Mouse (Mus musculus) liver, embryonic 14.5 days (tissue): ENCODE data around the gene Tmem54. TPM values are rescaled to one million over a fixed set of nuclear protein-coding genes. Genes with fewer than 3 reads are reported as not detected.

Experiments
- ATAC-seq: fragments of 200-750 bp; cut with Nextera tagmentation; 2 replicates; pipeline ENCODE4 v1.8.0; 2017; ENCODE audit warnings: moderate number of reproducible peaks, mild to moderate bottlenecking, moderate library complexity; ENCODE audit not compliant: insufficient read depth
- DNase-seq, 3 experiments: peaks; one replicate each; pipeline ENCODE4 v3.0.0-alpha.2; 2012 to 2013; ENCODE audit warnings: low read depth in 3 of 3, low spot score in 3 of 3
- H3K27ac ChIP-seq: fragments of 300-500 bp; sonication (generic); 2 replicates; pipeline ENCODE4 v1.5.1; 2014; ENCODE audit warnings: moderate library complexity, mild to moderate bottlenecking, control low read depth, inconsistent platforms
- H3K27me3 ChIP-seq: fragments of 300-500 bp; sonication (generic); 2 replicates; pipeline ENCODE4 v1.6.1; 2014; ENCODE audit warnings: mild to moderate bottlenecking, low read length, moderate library complexity; ENCODE audit not compliant: control insufficient read depth, insufficient read depth
- H3K36me3 ChIP-seq: fragments of 300-500 bp; sonication (generic); replicated peaks from 2 replicates; pipeline ENCODE4 v1.6.1; 2014; ENCODE audit warnings: low read depth; ENCODE audit not compliant: control insufficient read depth, insufficient read depth
- H3K4me1 ChIP-seq, 2 experiments: fragments of 200-500 bp in 1 of 2; fragments of 300-500 bp in 1 of 2; sonication (generic) in 1 of 2; replicated peaks; 2 replicates each; pipeline ENCODE4 v1.6.1; 2012 to 2014; ENCODE audit warnings: antibody characterized with exemption in 1 of 2, inconsistent platforms in 1 of 2, low read length in 1 of 2; ENCODE audit not compliant: control insufficient read depth in 2 of 2, insufficient read depth in 2 of 2
- H3K4me2 ChIP-seq: fragments of 300-500 bp; sonication (generic); 2 replicates; pipeline ENCODE4 v1.6.1; 2014; ENCODE audit warnings: low read depth, mild to moderate bottlenecking, control low read depth, moderate library complexity
- H3K4me3 ChIP-seq, 2 experiments: fragments of 200-500 bp in 1 of 2; fragments of 300-500 bp in 1 of 2; sonication (generic) in 1 of 2; 2 replicates each; pipeline ENCODE4 v1.5.1; 2012 to 2014; ENCODE audit warnings: low read depth in 2 of 2, low read length in 2 of 2, mild to moderate bottlenecking in 2 of 2, control low read depth in 1 of 2, inconsistent platforms in 1 of 2, moderate library complexity in 1 of 2; ENCODE audit not compliant: insufficient read depth in 1 of 2
- H3K9ac ChIP-seq: fragments of 300-500 bp; sonication (generic); replicated peaks from 2 replicates; pipeline ENCODE4 v1.6.1; 2014; ENCODE audit warnings: mild to moderate bottlenecking, control low read depth, moderate library complexity
- H3K9me3 ChIP-seq: fragments of 300-500 bp; sonication (generic); 2 replicates; pipeline ENCODE4 v1.6.1; 2016; ENCODE audit warnings: low read length, mixed read lengths; ENCODE audit not compliant: control insufficient read depth
- CTCF ChIP-seq: IDR thresholded peaks from 2 replicates; pipeline ENCODE4 v1.5.1; 2016; ENCODE audit warnings: antibody characterized with exemption, low read depth, control low read depth
- EP300 ChIP-seq: IDR thresholded peaks from 2 replicates; pipeline ENCODE4 v1.6.1; 2016; ENCODE audit warnings: antibody characterized with exemption, low read depth
- WGBS: fragments of 180-500 bp; shearing (Covaris S2); extraction: QIAGEN DNeasy Blood & Tissue Kit; methylation state at CpG from one replicate; pipeline ENCODE4 v1.1.7; 2014; ENCODE audit not compliant: insufficient replicate concordance; 5-methylcytosine and 5-hydroxymethylcytosine counted together
- polyA plus RNA-seq, 2 experiments: library from polyadenylated mRNA; depleted of rRNA in 1 of 2; stranded (reverse) in 1 of 2; unstranded in 1 of 2; fragments of >200 nt; fragmentation: Nextera tagmentation in 1 of 2; extraction: Ambion mirVana in 1 of 2; gene quantifications; 2 replicates each; pipeline versions ENCODE4 v1.2.1 to v1.2.3; 2012 to 2014

Gene Tmem54
- polyA plus RNA-seq, 2 experiments = 1.1 to 1.2 TPM

GRCm38 (mm10) chr4:129067638-129068415 is 37.5 kb upstream of the Tmem54 start:
- no peak for TF ChIP-seq CTCF
- TF ChIP-seq EP300 = no peak
- Histone ChIP-seq H3K9ac (no peak overlapping the region), H3K27ac (no peak overlapping the region), H3K27me3 (no peaks in the 10 kb centered on the region), H3K9me3 (no peaks in the 10 kb centered on the region), H3K4me2 (no peak overlapping the region), H3K4me3 (no peak overlapping the region), H3K36me3 (no peaks in the 10 kb centered on the region), H3K4me1 (peaks cover 0 to 2% of the 10 kb centered on the region in 2 experiments; a peak in 1 of 4 replicates)
- WGBS = 81% methylated on average over 5 of the region's 5 CpGs
- DNase-seq = no peak
- ATAC-seq = no peak

- Histone ChIP-seq H3K4me2 (no peak overlapping the region), H3K27ac (no peak overlapping the region), H3K4me1 (no peaks in the 10 kb centered on the region), H3K4me3 (no peak overlapping the region), H3K27me3 (no peaks in the 10 kb centered on the region), H3K36me3 (no peaks in the 10 kb centered on the region; the same call in 1 of the 2 replicates), H3K9me3 (no peaks in the 10 kb centered on the region), H3K9ac (no peak overlapping the region)
- WGBS = 75% methylated on average over 4 of the region's 4 CpGs
- TF ChIP-seq EP300 = no peak
- ATAC-seq (no peak), DNase-seq (no peak)
These were observed 36.5 kb upstream of the Tmem54 start for GRCm38 (mm10) chr4:129068848-129069247.

- 87% methylated on average over 9 of the region's 9 CpGs for WGBS
These were observed 26.2 kb upstream of the Tmem54 start for GRCm38 (mm10) chr4:129079126-129079525.

GRCm38 (mm10) chr4:129081041-129081440 is 24.3 kb upstream of the Tmem54 start:
- peaks cover 13% of the 10 kb centered on the region for H3K36me3 ChIP-seq
- H3K27me3 ChIP-seq = no peaks in the 10 kb centered on the region
- H3K9me3 ChIP-seq = no peaks in the 10 kb centered on the region
- no peak overlapping the region for H3K4me3 ChIP-seq
- no peak overlapping the region for H3K9ac ChIP-seq
- WGBS = 71% methylated on average over 7 of the region's 7 CpGs
- TF ChIP-seq CTCF = no peak
- H3K4me2 ChIP-seq = no peak overlapping the region
- H3K27ac ChIP-seq = no peak overlapping the region
- no peaks in the 10 kb centered on the region for H3K4me1 ChIP-seq
- DNase-seq (no peak), ATAC-seq (no peak)

More at GRCm38 (mm10) chr4:129079126-129079525, 26.2 kb upstream of the Tmem54 start:
- Histone ChIP-seq H3K4me2 (no peak overlapping the region), H3K36me3 (peaks cover 14% of the 10 kb centered on the region), H3K27me3 (no peaks in the 10 kb centered on the region), H3K4me3 (no peak overlapping the region), H3K4me1 (no peaks in the 10 kb centered on the region), H3K27ac (no peak overlapping the region), H3K9me3 (no peaks in the 10 kb centered on the region), H3K9ac (no peak overlapping the region)
- TF ChIP-seq CTCF (no peak), EP300 (no peak)
- ATAC-seq (no peak), DNase-seq (no peak)

GRCm38 (mm10) chr4:129081512-129081911 is 23.8 kb upstream of the Tmem54 start:
- WGBS = 84% methylated on average over 6 of the region's 6 CpGs
- no peak overlapping the region for H3K4me2 ChIP-seq
- TF ChIP-seq CTCF (no peak), EP300 (no peak)
- no peak for DNase-seq
- no peaks in the 10 kb centered on the region for H3K4me1 ChIP-seq
- ATAC-seq = no peak
- no peak overlapping the region for H3K27ac ChIP-seq
- H3K27me3 ChIP-seq = no peaks in the 10 kb centered on the region
- no peak overlapping the region for H3K4me3 ChIP-seq
- no peak overlapping the region for H3K9ac ChIP-seq
- H3K36me3 ChIP-seq = peaks cover 13% of the 10 kb centered on the region
- H3K9me3 ChIP-seq = no peaks in the 10 kb centered on the region
